Mouse (Mus musculus): ENCODE measurements around the gene Slc9a9.
A peak's percentile ranks its signal among the peaks of the same experiment; 100 is the strongest.

Slc9a9 gene

GRCm38 (mm10) chr9:95158916-95159315 is 489.2 kb downstream of the Slc9a9 start:
- DNase-seq (ENCODE audit: low spot score): no peak

GRCm38 (mm10) chr9:95160575-95161300 is 491.0 kb downstream of the Slc9a9 start:
- no peak for DNase-seq (ENCODE audit: low spot score)

- DNase-seq (ENCODE audit: low spot score): no peak
Measured at GRCm38 (mm10) chr9:95161699-95162098, 492.0 kb downstream of the Slc9a9 start.

GRCm38 (mm10) chr9:95166224-95166623 is 496.5 kb downstream of the Slc9a9 start:
- no peak for DNase-seq (ENCODE audit: low spot score)

- no peak for DNase-seq (ENCODE audit: low spot score)
Measured at GRCm38 (mm10) chr9:95167806-95168205, 498.1 kb downstream of the Slc9a9 start.

GRCm38 (mm10) chr9:95168487-95169008 is 498.8 kb downstream of the Slc9a9 start:
- peak; percentile 90 for DNase-seq (ENCODE audit: low spot score)

GRCm38 (mm10) chr9:95178170-95178569 is 508.5 kb downstream of the Slc9a9 start:
- no peak for DNase-seq (ENCODE audit: low spot score)

- no peak for DNase-seq (ENCODE audit: low spot score)
Measured at GRCm38 (mm10) chr9:95180005-95180404, 510.3 kb downstream of the Slc9a9 start.

- no peak for DNase-seq (ENCODE audit: low spot score)
Measured at GRCm38 (mm10) chr9:95180569-95180968, 510.9 kb downstream of the Slc9a9 start.

- DNase-seq (ENCODE audit: low spot score): no peak
Measured at GRCm38 (mm10) chr9:95181241-95182043, 511.7 kb downstream of the Slc9a9 start.

GRCm38 (mm10) chr9:95182272-95182671 is 512.6 kb downstream of the Slc9a9 start:
- DNase-seq (ENCODE audit: low spot score): no peak

- DNase-seq (ENCODE audit: low spot score): no peak
Measured at GRCm38 (mm10) chr9:95184453-95184852, 514.7 kb downstream of the Slc9a9 start.

- no peak for DNase-seq (ENCODE audit: low spot score)
Measured at GRCm38 (mm10) chr9:95185840-95186239, 516.1 kb downstream of the Slc9a9 start.

GRCm38 (mm10) chr9:95186386-95187289 is 516.9 kb downstream of the Slc9a9 start:
- no peak for DNase-seq (ENCODE audit: low spot score)

GRCm38 (mm10) chr9:95188362-95189217 is 518.9 kb downstream of the Slc9a9 start:
- no peak for DNase-seq (ENCODE audit: low spot score)

GRCm38 (mm10) chr9:95189218-95189605 is 519.5 kb downstream of the Slc9a9 start:
- no peak for DNase-seq (ENCODE audit: low spot score)

GRCm38 (mm10) chr9:95191442-95191841 is 521.7 kb downstream of the Slc9a9 start:
- DNase-seq (ENCODE audit: low spot score): no peak

GRCm38 (mm10) chr9:95192901-95193532 is 523.3 kb downstream of the Slc9a9 start:
- DNase-seq (ENCODE audit: low spot score): no peak

GRCm38 (mm10) chr9:95193672-95194071 is 524.0 kb downstream of the Slc9a9 start:
- no peak for DNase-seq (ENCODE audit: low spot score)

GRCm38 (mm10) chr9:95194158-95194557 is 524.4 kb downstream of the Slc9a9 start:
- no peak for DNase-seq (ENCODE audit: low spot score)

- DNase-seq (ENCODE audit: low spot score): no peak
Measured at GRCm38 (mm10) chr9:95207661-95208060, 538.0 kb downstream of the Slc9a9 start.

Data from layer of hippocampus, adult 9-10 months (tissue).